Mouse (Mus musculus) G1E (cell line): ENCODE measurements around the gene Ccpg1.

Experiments used
- CTCF ChIP-seq: IDR thresholded peaks from 2 replicates; pipeline ENCODE4 v1.5.1; 2012; ENCODE audit warnings: low read depth, low read length, inconsistent platforms, mixed read lengths
- GATA1 ChIP-seq: IDR thresholded peaks from 2 replicates; pipeline ENCODE4 v1.6.1; 2012; ENCODE audit warnings: borderline replicate concordance, low read length, inconsistent platforms, mixed read lengths
- POLR2AphosphoS5 ChIP-seq: IDR thresholded peaks from 2 replicates; pipeline ENCODE4 v1.6.1; 2012; ENCODE audit warnings: low read depth, low read length, inconsistent platforms; ENCODE audit not compliant: insufficient replicate concordance
- TAL1 ChIP-seq: conservative IDR thresholded peaks from 2 replicates; pipeline ENCODE4 v1.6.1; 2012; ENCODE audit warnings: low read depth, low read length, inconsistent platforms, mixed read lengths

GRCm38 (mm10) chr9:73039222-73039945 is 54.2 kb downstream of the Ccpg1 start:
- TF ChIP-seq CTCF: no peak
- no peak for TF ChIP-seq POLR2AphosphoS5
- no peak for TF ChIP-seq TAL1
- no peak for TF ChIP-seq GATA1
